Mouse (Mus musculus): ENCODE results near the gene C5ar2. TPM values are rescaled to one million over a fixed set of nuclear protein-coding genes. Genes with fewer than 3 reads are reported as not detected.
"Not testable (repeated sequence)": the region's sequence is repeated elsewhere in the genome, so short reads cannot be mapped to it uniquely, and the experiment has no call there.

The C5ar2 gene
- total RNA-seq, 4 experiments from 2014 or later: 0.41 to 1.0 (median 0.75) TPM

- not testable (repeated sequence) for DNase-seq
These were observed 12.0 kb upstream of the C5ar2 start for GRCm38 (mm10) chr7:16255963-16256362.

DNA sequence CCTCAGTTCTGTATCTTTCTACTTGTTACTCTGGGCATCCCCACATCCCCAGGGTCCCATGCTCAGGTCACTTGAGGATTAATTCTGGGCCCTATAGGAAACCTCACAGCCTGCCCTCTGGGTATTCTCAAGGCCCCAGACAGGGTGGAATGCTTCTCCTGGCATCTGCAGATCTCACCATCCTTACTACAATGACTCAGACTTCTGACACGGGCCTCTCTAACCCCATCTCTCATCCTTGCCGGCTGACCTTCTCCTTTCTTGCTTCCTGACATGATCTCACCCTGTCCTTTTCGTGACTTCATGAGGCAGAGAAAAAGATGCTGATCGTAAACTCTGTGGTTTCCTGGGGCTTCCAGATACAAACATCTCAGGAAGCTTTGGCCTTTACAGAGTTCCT is 10.2 kb upstream of the C5ar2 start:
- no peak for DNase-seq

GRCm38 (mm10) chr7:16250687-16251086 is 6.7 kb upstream of the C5ar2 start:
- DNase-seq: no peak

GRCm38 (mm10) chr7:16245958-16246357 is 2.0 kb upstream of the C5ar2 start:
- DNase-seq: no peak

DNA sequence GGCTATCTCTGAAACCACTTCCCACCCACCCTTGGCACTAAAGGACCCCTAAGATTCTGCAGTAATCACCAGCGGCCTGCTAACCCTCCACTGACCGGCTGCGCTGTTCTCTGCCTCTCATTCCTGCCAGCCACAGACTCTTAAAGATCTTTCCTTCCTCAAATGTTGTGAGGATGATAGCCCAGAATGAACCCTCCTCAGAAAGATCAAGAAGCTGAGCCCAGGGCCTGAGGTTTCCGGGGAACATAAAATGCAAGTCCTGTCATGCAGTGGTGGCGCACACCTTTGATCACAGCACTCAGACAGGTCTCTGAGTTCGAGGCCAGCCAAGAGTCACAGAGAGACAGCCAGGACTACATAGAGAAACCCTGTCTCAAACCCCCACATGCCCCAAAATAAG is 1.8 kb downstream of the C5ar2 start:
- DNase-seq: no peak

- DNase-seq: no peak
These were observed 2.2 kb downstream of the C5ar2 start for GRCm38 (mm10) chr7:16241787-16242186.

- no peak for DNase-seq
These were observed 3.0 kb downstream of the C5ar2 start for GRCm38 (mm10) chr7:16240978-16241303.

DNA sequence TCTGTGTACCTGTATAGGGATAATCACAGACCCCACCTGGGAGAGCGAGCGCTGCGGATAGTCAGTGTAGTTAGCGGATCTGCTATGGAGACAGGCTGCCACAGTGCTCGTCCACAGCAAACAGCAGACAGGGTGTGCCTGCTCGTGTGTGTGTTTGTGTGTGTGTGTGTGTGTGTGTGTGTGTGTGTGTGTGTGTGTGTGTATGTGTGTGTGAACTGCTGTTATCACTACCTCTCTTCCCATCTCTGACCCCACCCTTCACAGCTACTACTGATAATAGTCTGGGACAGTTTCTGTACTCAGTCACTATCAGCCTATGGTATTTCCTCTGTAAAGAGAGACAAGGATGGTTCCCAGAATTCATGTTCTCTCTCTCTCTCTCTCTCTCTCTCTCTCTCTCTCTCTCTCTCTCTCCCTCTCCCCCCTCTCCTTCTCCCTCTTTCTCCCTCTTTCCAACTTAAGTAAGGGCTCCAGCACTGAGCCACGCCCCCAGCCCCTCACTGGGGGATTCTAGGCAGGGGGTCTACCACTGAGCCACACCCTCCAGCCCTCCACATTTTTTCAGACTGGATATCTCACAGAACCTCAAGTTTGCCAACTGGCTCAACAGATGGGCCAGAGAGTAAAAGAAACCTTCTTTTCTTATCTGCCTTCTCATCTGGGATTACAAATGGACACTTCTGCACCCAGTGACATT is 3.5 kb downstream of the C5ar2 start:
- DNase-seq: no peak

DNA sequence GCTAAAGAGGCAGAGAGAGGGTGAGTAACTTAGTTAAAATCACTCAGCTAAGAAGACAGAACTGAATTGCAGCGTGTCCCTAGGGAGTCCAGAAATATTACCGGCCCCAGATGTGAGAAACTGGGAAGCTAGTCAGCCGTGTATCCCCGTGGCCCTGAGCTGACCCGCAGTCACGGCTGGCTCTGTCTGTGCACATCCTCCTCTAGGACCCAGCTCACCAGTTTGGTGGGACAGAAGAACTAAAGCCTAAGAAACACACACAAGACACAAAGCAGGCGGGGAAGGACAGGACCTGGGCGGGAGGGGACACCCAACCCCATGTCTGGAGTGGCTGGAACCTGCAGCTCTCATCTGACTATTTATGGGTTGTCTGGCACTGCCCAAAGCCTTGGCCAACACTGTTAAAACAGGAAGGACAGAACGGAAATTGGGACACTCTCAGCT is 4.4 kb downstream of the C5ar2 start:
- DNase-seq: no peak

DNA sequence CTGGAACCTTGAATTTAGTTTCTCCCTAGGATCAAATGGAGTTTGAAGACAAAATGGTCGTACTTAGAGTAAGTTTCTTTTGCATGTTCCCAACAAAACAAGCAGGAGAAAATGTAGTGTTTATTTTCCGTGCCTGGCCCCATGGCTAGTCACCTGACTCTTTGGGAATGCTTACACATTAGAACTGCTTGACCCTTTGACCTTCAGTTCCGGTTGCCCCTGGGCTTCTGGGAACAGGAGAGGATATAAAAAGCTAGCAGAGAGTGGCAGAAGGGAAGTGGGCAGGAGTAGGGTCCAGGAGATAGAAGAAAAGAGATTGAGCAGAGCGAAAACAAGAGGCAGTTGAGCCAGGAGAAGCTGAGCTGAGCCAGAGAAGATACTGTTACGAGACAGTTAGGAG is 14.1 kb downstream of the C5ar2 start:
- DNase-seq: no peak

DNA sequence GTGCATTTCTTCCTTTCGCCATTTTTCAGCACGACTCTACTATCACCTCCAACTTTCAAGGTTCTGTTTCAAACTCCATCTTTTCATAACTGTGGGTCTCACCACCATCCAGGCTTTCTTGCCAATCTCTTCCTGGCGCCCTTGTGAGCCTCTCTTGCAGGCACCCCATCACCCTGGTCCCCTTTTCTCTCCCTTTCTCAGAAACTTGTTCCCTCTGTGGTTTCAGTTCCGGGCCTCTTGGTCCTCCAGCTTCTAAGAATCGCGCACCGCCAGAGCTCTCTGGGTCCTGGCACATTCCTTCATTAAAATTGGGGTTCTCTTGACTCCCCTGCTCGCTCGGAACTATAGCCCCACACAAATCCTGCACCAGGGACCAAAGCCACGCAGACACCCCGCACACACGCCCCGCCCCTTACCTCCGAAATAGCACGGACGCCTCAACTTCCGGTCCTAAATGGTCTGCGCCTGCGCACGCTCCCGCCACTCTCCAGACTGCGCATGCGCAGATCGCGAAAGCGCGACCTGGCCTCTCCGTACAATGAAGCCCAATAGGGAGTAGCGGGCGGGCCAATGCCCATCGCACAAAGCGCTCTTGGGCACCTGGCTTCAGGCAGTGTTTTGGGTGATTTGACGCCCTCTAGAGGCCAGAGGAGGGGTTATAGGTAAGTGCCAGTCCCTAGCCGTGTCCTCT is 22.2 kb downstream of the C5ar2 start, which contains the start of gene Dhx34:
Dhx34 (minus strand) TSS at position 456 of the 691 bp plus-strand sequence.
- peak; percentile 94 for DNase-seq

- DNase-seq: no peak
These were observed 30.0 kb downstream of the C5ar2 start for GRCm38 (mm10) chr7:16213986-16214385.

- no peak for DNase-seq
These were observed 30.8 kb downstream of the C5ar2 start for GRCm38 (mm10) chr7:16213196-16213595.

DNA sequence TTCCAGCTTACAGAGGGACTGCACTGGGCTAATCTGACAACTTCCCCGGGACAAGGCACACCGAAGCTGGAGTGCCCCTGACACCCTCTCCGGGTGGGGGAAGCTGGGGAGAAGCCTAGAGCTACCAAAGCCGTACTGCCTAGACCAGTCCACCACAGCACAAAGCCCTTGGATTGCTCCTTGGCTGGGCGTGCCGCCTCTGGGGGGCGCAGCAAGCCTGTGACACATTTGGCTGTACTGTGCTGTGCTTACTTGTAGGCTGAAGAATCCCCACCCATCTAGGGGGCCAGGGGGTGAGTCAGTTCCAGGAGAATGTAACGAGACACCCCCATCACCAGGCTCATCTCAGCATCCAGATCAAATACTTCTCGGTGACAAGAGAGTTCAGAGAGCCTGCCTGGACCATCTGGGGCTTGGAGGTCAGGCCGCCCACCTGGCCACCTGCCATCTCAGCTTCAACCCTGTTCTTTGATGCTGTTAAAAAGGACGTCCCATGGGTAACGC is 33.0 kb downstream of the C5ar2 start:
- no peak for DNase-seq

DNA sequence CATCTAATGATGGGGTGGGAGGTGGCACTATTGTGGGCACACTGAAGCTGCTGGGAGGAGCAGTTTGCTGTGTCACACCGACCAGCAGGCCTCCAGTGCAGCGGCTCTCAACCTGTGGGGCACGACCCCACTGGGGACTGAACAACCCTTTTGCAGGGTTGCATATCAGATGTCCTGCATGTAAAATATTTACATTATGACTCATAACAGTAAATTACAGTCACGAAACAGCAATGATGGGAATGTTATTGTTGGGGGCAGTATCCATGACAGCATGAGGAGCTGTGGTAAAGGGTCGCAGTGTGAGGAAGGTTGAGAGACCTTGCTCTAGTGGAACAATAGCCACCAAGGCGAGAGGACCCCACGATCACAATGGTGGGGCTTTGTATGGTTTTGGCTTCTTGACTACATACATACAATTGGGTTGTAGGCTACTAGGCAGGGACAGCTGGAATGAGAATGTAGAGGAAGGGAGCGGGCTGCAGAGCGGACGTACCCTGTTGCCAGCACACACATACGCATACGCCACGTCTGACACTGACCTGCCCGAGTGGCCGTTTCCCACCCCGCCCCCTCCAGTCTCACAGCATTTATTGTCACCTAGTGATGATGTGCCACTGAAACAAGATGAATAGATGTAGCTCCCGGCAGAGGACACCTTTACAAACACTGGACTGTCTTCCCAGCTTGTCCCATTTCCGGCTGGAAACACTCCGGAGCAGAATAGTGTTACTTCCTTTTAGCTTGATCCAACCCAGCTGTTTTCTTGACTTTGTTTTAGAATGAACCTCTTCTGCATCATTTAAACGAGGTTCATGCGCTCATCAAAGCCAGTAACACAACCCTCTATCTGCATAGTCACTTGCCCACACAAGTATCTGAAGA is 34.9 kb downstream of the C5ar2 start:
- no peak for DNase-seq

DNA sequence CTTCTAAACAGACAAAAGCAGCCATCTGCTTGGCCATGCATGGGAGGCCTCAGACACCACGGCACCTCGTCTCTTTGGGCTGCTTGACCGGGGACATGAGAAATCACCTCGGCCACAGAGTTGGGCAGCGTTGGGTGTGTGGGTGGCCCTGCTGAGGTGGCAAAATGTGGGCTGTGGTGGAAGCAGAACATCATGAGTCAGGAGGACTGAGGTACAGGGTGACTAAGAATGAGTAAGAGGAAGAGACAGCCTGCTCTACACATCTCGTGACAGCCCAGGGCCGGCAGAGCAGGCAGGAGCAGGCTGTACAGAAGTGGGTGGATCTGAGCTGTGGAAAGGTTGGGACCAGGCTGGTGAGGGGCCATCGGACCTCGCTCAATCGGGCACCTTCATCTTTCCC is 36.5 kb downstream of the C5ar2 start:
- DNase-seq: peak; percentile 41

GRCm38 (mm10) chr7:16207076-16207475 is 36.9 kb downstream of the C5ar2 start:
- DNase-seq: no peak

DNA sequence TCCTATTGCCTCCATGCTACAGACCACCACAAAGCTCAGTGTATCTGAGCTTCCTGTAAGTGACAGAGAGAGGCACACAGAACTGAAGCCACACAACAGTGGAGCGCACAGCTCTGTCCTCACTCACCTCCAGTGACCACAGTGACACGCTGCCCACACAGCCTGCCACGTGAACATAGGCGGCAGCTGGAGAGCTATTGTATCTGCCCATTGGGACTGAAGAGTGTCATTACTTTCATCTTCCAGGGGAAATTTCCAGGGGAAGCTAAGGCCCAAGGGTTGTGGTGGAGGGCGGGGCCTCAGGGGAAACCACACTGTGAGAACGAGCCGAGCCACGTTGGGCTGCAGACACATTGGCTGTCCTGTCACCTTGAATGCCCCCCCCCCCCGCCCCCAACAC is 39.2 kb downstream of the C5ar2 start:
- no peak for DNase-seq

- no peak for DNase-seq
These were observed 40.5 kb downstream of the C5ar2 start for GRCm38 (mm10) chr7:16203505-16203903.

DNA sequence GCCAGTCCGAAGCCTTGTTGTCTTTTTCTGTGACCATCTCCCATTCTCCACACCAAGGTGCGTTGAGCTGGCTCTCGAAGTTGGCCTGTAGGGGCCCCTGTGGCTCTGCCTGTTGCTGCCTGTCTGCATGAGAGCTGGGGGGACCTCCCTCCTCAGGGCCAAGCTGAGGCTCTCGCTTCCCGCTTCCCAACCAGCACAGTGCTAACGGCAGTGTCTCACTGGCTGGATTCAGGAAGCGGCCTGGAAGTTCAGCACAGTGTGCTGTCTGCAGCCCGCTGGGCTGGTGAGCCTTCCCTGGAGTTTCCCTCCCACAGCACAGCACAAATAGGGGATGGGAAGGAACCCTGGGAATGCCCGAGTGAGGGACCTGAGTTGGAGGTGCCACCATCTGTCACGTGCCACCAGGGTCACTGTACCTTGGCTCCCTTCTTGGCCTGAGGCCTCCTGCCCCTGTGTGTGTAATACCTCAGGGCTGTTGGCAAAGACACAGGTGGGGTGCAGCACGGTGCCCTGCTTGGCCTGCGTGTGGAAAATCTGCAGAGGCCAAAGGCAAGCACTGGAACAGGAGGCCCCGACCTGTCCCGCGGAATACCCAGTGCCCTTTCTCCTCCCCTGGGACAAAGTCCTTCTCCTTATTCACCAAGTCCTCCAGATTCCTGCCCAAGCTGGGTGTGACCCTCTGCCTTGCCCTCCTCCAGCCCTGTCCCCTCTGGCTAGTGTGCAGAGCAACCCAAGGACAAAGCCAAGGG is 41.0 kb downstream of the C5ar2 start:
- no peak for DNase-seq

DNA sequence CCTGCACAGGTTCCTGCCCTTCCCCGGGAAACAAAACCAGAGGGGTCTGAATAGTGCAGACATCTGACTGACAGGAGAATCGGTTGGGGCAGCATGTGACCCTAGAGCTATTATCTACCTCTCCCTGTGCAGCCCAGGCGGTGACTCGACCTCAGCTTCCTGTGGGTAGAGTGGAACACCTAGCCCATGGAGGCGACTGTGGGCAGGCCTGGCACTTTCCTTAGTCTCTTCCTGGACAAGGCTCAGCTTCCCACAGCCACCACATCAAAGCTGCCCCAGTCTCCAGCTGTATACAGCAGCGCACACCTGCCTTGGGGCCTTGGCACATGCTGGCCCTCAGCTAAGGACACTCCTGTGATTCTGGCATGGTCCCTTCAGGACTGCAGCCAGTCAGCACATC is 42.8 kb downstream of the C5ar2 start:
- no peak for DNase-seq

- DNase-seq: no peak
These were observed 45.4 kb downstream of the C5ar2 start for GRCm38 (mm10) chr7:16198540-16198939.

Measured in adrenal gland, adult 8-10 months (tissue).